Mouse (Mus musculus) spleen, embryonic (tissue): ENCODE results near the gene Imp4.
"Not testable (repeated sequence)": the region's sequence is repeated elsewhere in the genome, so short reads cannot be mapped to it uniquely, and the experiment has no call there.

ENCODE experiments used
- CTCF ChIA-PET: fragments of 350-600 bp; sonication (Branson Sonifier 250); formaldehyde crosslinking; loops from one replicate; lab custom pipeline; 2022; lab: Charles Lee

Imp4 gene

DNA sequence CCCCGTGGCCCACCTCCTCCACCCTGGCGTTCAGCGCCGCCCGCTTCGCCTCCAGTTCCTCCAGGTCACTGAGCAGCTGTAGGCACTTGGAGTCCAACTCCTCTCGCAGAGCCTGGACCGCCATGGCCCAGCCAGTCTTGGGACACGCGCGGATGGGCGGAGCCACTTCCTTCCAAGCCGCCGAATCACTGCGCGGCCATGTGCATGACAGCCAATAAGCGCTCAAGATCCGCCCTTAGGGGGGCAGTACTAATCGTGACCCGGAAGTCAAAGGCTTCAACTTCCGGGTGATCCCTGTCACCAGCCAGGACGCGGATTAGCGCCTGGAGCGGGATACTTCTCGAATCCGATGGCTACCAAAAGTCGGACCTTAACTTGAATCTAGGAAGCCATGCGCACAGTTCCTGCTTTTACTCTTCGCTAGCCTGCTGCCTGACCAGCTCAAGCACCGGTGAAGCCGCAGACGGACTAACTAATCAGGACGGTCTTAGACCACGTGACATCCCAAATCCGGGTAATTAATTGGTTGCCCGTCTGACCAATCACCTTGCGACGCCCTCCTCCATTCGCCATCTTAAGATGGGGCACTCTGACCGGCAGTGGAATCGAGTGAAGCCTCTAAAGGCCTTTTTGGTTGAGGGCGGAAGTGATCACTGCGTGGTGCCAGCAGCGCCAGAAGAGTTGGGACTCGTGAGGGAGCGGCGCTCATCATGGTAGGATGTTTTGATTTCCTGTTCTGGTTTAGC is at the start of gene Imp4, which contains the start of gene Ccdc115:
Gene Imp4 (plus strand): TSS at position 637 of the 746 bp plus-strand sequence.
Gene Ccdc115 (minus strand): TSS at position 458 of the 746 bp plus-strand sequence.
- CTCF ChIA-PET = interaction anchor here (0.6 kb wide), 1 partner anchor 24 kb away, joined by 3 read pairs; no protein-coding TSS in a partner anchor

- CTCF ChIA-PET = no interaction called here
Measured at GRCm38 (mm10) chr1:34396321-34396720, 43.3 kb upstream of the Imp4 start.

GRCm38 (mm10) chr1:34399182-34399953 is 40.3 kb upstream of the Imp4 start:
- CTCF ChIA-PET = no interaction called here

- CTCF ChIA-PET = no interaction called here
Measured at GRCm38 (mm10) chr1:34428466-34428865, 11.2 kb upstream of the Imp4 start.

GRCm38 (mm10) chr1:34429281-34429680 is 10.4 kb upstream of the Imp4 start:
- CTCF ChIA-PET = no interaction called here

DNA sequence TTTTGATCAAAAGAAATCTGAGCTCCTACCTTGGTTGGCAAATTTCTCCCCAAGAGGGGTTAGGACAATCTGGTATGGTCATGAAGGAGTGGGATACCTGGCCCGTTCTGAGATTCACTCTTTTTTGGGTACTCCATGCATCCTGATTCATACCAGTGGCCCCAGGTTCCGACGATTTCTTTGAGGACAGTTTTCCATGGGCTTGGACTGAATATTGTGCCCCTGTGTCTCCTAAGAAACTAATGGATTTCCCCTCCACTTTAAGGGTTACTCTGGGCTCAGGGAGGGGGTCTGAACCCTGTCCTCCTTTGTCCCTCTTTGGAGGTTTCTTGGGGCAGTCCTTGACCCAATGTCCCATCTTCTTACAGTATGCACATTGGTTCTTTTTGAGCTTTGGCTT is 8.7 kb upstream of the Imp4 start:
- CTCF ChIA-PET = no interaction called here

DNA sequence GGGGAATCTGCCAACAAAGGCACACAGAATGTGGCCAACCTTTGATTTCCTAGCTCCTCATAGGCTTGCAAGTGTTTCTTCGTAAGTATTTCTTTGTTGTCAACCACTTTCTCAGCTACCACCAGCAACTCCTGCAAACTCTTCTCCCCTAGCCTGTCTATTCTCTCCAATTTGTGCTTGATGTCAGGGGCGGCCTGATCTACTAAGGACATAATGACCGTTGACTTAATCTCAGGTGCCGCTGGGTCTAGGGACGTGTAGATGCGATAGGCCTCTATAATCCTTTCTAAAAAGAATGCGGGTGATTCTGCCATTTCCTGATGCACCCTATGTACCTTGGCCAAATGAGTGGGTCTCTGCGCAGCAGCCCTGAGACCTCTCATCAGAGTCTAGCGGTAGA is 8.2 kb upstream of the Imp4 start:
- CTCF ChIA-PET = no interaction called here

- CTCF ChIA-PET = no interaction called here
Measured at GRCm38 (mm10) chr1:34432411-34432775, 7.3 kb upstream of the Imp4 start.

DNA sequence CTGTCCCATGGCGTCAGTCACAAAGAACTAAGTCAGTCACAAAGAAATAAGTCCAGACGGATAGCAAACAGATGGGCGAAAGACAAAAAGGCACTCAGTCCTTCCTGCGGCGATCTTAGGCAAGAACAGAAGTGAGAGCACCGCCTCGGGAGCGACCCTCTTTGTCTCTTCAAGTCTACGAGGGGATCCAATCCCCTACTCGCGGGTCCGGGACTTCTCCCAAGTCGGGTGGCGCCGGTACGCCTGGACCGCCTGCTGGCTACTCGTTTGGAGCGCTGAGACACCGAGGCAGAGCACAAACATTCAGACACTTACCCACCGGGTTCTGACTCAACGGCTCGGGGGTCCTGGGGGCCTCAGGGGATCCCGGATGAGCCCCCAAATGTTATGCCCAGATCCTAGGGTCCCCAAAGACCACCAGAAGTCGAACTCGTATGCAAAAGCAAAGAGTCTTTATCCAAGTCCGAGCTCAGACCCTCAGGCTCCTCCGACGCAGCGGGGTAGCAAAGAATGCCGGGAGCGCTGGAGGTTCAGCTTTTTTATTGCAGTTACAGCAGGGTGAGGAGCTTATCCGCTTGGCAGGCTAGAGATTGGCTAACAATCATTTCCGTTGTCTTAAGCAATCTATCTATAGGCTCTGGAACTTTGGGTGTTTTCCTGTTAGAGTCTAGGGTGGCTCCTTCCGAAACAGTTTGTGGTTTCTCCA is 6.7 kb upstream of the Imp4 start:
- CTCF ChIA-PET = no interaction called here

DNA sequence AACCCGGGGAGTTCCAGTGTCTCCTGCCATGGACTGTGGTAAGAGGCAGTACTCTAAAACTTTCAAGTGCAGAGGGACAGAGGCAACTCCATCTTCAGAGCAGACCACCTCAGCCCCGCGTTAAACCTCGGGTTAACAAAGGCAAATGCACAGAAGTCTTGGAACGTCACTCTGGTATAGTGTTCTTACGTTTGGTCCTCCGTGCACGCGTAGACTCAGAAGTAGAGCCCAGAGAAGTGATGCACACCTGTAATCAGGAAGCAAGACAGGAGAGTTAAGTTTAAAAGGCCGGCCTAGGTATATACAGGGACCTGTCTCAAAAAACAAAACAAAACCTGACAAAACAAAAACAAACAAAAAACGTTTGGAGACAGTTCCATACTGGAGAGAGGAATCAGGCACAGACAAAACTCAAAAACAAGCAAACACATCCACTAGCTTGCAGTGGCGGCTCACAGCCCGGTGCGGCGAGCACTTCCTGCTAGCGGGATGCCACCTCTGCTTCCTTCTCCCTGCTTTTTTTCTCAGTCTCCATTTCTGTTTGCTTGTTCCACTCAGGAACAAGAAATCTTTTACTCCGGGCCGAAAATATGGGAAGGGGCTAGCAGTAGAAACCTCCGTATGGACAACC is 5.6 kb upstream of the Imp4 start:
- CTCF ChIA-PET = interaction anchor here (0.5 to 0.7 kb wide), 3 partner anchors 25 to 1329 kb away, joined by 3 to 14 read pairs (median 5); no protein-coding TSS in a partner anchor

DNA sequence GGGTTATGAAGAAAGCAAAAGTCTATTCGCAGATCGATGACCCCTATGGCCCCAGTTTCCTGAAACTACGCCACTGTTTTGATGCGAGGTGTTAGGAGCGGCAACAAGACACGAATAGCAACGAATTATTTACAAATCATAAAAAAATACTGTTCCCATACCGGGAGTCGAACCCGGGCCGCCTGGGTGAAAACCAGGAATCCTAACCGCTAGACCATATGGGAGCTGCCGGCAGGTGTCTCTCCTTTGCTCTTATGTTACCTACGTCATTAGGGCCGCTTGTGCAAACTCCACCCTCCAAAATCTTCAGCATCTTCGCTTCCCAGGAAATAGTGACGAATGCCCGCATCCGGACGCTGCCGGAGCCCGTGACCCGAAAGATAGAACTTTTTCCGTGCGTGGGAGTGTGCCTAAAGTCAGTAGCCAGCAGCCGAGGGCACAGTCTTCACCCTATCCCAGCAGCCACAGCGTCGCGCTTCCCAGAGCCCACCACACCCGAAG is 4.9 kb upstream of the Imp4 start:
- CTCF ChIA-PET = interaction anchor here (0.5 kb wide), 2 partner anchors 24 to 1330 kb away, joined by 3 to 14 read pairs; no protein-coding TSS in a partner anchor

GRCm38 (mm10) chr1:34435371-34436120 is 4.1 kb upstream of the Imp4 start:
- CTCF ChIA-PET = interaction anchor here (1.1 kb wide), 1 partner anchor 21 kb away, joined by 3 read pairs; no protein-coding TSS in a partner anchor

DNA sequence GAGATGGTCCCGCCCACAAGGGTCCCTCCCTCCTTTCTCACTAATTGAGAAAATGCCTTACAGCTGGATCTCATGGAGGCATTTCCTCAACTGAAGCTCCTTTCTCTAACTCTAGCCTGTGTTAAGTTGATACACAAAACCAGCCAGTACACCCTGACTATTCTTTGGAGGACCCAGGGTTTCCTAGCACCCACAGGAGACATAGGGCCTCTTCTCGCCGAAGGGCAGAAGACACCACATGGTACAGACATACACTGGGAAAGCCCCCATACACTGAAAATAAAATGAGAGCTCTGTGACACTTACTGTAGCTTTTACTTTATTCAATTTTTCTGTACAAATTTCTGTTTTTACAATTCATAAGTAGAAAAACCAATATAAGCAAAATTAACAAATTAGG is 3.3 kb upstream of the Imp4 start:
- CTCF ChIA-PET = interaction anchor here (1.1 kb wide), 1 partner anchor 20 kb away, joined by 3 read pairs; no protein-coding TSS in a partner anchor

DNA sequence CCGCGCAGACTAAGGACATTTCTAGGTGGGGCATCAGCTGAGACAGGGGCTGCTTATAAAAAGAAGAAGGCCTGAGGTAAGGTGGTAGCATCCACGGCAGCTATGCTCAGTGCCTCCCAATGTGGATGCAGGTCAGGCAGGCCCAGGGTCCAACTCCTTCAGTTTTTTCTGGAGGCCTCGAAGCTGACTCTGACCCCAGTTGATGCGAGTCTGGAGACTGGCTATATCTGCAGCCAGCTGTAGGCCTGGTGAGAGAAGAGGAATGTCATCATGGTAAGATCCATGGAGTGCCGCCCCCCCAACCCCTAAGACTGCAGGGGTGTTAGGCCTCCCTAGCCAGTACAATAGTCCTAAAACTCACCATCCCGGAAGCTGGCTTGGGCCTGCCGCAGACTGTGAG is 2.3 kb upstream of the Imp4 start:
- CTCF ChIA-PET = not testable (repeated sequence)

DNA sequence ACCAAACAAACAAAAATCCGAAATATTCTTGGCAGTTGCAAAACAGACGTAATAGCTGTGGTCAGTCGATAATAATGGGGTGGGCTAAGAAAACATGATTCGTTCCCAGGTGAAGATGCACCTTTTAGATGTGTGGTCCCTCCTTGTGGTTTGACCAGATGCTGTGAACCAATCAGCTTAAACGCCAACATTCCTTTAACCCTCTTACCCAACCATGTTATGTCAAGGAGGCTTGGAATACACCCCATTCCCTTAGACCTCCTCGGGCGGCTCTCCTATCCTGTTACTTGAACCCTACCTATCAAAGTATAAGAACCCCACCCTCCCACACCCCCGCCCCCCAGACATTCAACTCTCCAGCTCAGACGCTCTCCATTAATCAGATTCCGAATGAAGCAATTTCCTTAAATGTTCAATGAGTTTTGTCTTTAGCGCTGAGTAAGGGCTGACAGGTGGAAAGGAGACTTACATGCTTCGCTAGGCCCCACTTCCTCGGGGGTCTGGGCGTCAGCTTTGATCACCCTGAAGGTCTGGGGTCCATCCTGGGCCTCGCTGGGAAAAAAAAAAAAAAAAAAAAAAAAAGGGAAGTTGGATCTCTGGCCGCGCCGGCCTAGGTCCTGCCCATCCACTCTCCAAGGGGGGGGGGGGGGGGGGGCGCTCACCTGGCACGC is 1.1 kb upstream of the Imp4 start:
- CTCF ChIA-PET = interaction anchor here (0.6 kb wide), 3 partner anchors 25 to 391 kb away, joined by 3 to 8 read pairs (median 3); no protein-coding TSS in a partner anchor

GRCm38 (mm10) chr1:34439961-34440630 is 445 bp downstream of the Imp4 start:
- CTCF ChIA-PET = no interaction called here

DNA sequence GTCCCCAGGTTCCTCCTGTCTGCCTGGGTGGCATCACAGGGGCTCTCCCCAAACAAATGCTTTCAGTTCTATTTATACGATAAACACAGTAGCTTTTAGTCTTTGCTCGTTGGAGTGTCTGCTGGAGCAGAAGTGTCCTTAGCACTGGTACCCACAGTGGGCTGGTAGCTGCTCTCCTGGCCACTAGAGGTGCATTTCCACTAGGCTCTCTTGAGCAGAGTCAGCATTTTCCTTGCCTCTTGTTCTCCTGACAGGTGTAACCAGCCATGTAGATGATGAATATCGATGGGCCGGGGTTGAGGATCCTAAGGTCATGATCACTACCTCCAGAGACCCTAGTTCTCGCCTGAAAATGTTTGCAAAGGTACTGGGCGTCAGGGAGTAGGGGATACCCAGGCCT is 3.5 kb downstream of the Imp4 start:
- CTCF ChIA-PET = no interaction called here

DNA sequence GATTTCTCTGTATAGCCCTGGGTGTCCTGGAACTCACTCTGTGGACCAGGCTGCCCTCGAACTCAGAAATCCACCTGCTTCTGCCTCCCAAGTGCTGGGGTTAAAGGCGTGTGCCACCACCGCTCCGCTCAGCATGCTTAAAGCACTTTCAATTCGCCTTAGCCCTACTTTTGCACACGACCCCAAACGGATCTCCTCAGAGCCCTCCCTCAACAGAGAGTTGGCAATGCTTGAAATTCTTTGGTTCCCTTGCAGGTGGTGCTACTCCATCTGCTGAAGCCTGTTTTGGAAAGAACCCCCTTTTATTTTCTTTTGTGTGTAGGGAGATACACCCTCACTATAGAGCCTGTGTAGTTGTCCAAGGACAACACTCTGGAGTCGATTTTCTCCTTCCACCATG is 18.8 kb downstream of the Imp4 start:
- CTCF ChIA-PET = interaction anchor here (0.7 kb wide), 1 partner anchor 24 kb away, joined by 14 read pairs; no protein-coding TSS in a partner anchor
